Mouse (Mus musculus): Measurements from ENCODE around the gene Etnk1. TPM values are rescaled to one million over a fixed set of nuclear protein-coding genes. Genes with fewer than 3 reads are reported as not detected.

Etnk1 gene
- total and polyA plus RNA-seq, 3 experiments, result 27.1 to 33.4 (median 32.8) TPM

DNA sequence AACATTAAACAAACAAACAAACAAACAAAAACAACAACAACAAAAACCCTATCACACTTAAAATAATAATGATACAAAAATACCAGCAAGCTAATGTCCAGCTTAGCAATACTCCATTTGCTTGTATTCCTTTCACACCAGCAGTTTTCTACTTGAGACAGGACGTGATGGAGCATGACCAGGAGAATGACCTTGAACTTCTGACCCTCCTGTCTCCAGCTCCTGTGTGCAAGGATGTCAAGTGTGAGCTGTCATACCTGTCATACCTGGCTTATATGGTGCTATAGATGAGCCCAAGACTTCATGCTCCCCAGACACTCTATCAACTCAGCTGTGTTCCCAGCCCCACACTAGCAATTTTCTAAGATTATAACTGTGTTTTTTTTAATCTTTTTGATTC, 11.0 kb upstream of the Etnk1 start:
- in situ Hi-C loops (cut with MboI; ENCODE audit: low pct_ligation_motif_present, low pct_unique_long_range_greater_than_20kb, low sequenced_read_pairs) (no loop called here), dilution Hi-C loops (cut with MboI; ENCODE audit: extremely low pct_ligation_motif_present, extremely low pct_unique_long_range_greater_than_20kb, low sequenced_read_pairs) (no loop called here)
- Histone ChIP-seq H3K27ac (ENCODE audit: insufficient read depth, low read depth) (no peak overlapping the region), H3K9me3 (replicated peaks; ENCODE audit: low read length) (no peaks in the 10 kb centered on the region), H3K4me1 (ENCODE audit: control insufficient read depth in 1 of 2, insufficient read depth in 2 of 2) (peaks cover 0 to 15% of the 10 kb centered on the region in 2 experiments; a peak in 2 of 4 replicates), H3K4me2 (ENCODE audit: insufficient read depth, low read depth, poor library complexity, severe bottlenecking) (no peak overlapping the region), H3K4me3 (replicated peaks in 1 of 3; ENCODE audit: low read depth in 2 of 3, low read length in 2 of 3, poor library complexity in 1 of 3) (no peak overlapping the region), H3K79me2 (replicated peaks; ENCODE audit: control insufficient read depth, extremely low read depth, insufficient read depth, poor library complexity, severe bottlenecking) (no peaks in the 10 kb centered on the region), H3K27me3 (replicated peaks) (no peaks in the 10 kb centered on the region), H3K36me3 (replicated peaks in 1 of 2; ENCODE audit: control insufficient read depth in 1 of 2, insufficient read depth in 1 of 2, low read length in 1 of 2) (no peaks in the 10 kb centered on the region), H3K9ac (ENCODE audit: insufficient read depth, low read depth) (no peak overlapping the region)
- TF ChIP-seq JUN (IDR thresholded peaks at IDR 0.05; ENCODE audit: insufficient read depth, low read depth, low read length), result no peak
- TF ChIP-seq NELFE (IDR thresholded peaks at IDR 0.05; ENCODE audit: low read depth, low read length), result no peak
- TF ChIP-seq CHD2 (IDR thresholded peaks at IDR 0.05; ENCODE audit: low read length), result no peak
- no peak for TF ChIP-seq TCF12 (IDR thresholded peaks at IDR 0.05; ENCODE audit: low read depth, low read length)
- TF ChIP-seq MXI1 (IDR thresholded peaks at IDR 0.05; ENCODE audit: low read depth, low read length), result no peak
- TF ChIP-seq BHLHE40 (IDR thresholded peaks at IDR 0.05; ENCODE audit: low read depth, low read length), result no peak
- TF ChIP-seq ETS1 (conservative IDR thresholded peaks at IDR 0.05; ENCODE audit: low read depth, low read length), result no peak
- no peak for TF ChIP-seq JUND (conservative IDR thresholded peaks at IDR 0.05; ENCODE audit: low read depth, low read length)
- no peak for TF ChIP-seq MEF2A (IDR thresholded peaks at IDR 0.05; ENCODE audit: borderline replicate concordance, low read depth, low read length)
- no peak for TF ChIP-seq UBTF (IDR thresholded peaks at IDR 0.05; ENCODE audit: low read depth, low read length)
- TF ChIP-seq IRF4 (IDR thresholded peaks at IDR 0.05; ENCODE audit: low read depth, low read length), result no peak
- TF ChIP-seq CHD1 (IDR thresholded peaks at IDR 0.05; ENCODE audit: low read depth, low read length), result no peak
- no peak for TF ChIP-seq CTCF (conservative IDR thresholded peaks at IDR 0.05 in 1 of 2, IDR thresholded peaks at IDR 0.05 in 1 of 2; ENCODE audit: low read depth in 2 of 2, low read length in 2 of 2)
- TF ChIP-seq MAZ (IDR thresholded peaks at IDR 0.05; ENCODE audit: low read depth, low read length), result no peak
- TF ChIP-seq POLR2A (IDR thresholded peaks at IDR 0.05; ENCODE audit: low read depth, low read length), result no peak
- no peak for TF ChIP-seq ZKSCAN1 (IDR thresholded peaks at IDR 0.05; ENCODE audit: borderline replicate concordance, low read depth, low read length)
- no peak for TF ChIP-seq ELF1 (IDR thresholded peaks at IDR 0.05; ENCODE audit: low read depth, low read length)
- TF ChIP-seq TBP (conservative IDR thresholded peaks at IDR 0.05; ENCODE audit: low read depth, low read length), result no peak
- no peak for DNase-seq (ENCODE audit: extremely low read depth)

DNA sequence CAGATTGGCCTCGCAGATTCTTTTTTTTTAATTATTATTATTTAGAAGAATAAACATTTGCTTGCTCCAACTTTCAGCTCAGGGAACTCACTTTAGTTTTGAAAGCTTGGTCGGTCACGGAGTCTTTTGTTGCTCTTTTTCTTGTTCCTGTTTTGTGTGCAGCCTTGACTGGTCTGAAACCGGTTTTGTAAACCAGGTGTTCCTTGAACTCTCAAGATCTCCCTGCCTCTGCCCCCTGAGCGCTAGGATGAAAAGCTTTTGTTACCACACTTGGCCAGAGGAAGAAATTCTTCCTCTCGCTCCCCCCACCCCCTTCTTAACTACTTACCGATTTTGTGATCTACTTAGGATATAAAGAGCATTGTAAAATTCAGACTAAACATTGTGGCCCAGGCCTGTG, 10.3 kb upstream of the Etnk1 start:
- TF ChIP-seq GABPA (IDR thresholded peaks at IDR 0.05; ENCODE audit: insufficient replicate concordance, low read depth, low read length) (no peak), TCF12 (IDR thresholded peaks at IDR 0.05; ENCODE audit: low read depth, low read length) (no peak), ELF1 (IDR thresholded peaks at IDR 0.05; ENCODE audit: low read depth, low read length) (no peak), CHD2 (IDR thresholded peaks at IDR 0.05; ENCODE audit: low read length) (no peak), IRF4 (IDR thresholded peaks at IDR 0.05; ENCODE audit: low read depth, low read length) (no peak), POLR2A (IDR thresholded peaks at IDR 0.05; ENCODE audit: low read depth, low read length) (no peak), ZC3H11A (IDR thresholded peaks at IDR 0.05; ENCODE audit: low read depth, low read length) (no peak), USF2 (conservative IDR thresholded peaks at IDR 0.05; ENCODE audit: low read depth, low read length) (no peak)
- no peak overlapping the region for H3K27ac ChIP-seq (ENCODE audit: insufficient read depth, low read depth)
- dilution Hi-C loops (cut with MboI; ENCODE audit: extremely low pct_ligation_motif_present, extremely low pct_unique_long_range_greater_than_20kb, low sequenced_read_pairs), result no loop called here

More for the DNA sequence above, 10.3 kb upstream of the Etnk1 start:
- DNase-seq (ENCODE audit: extremely low read depth), result no peak
- no peak overlapping the region for H3K4me2 ChIP-seq (ENCODE audit: insufficient read depth, low read depth, poor library complexity, severe bottlenecking)
- in situ Hi-C loops (cut with MboI; ENCODE audit: low pct_ligation_motif_present, low pct_unique_long_range_greater_than_20kb, low sequenced_read_pairs), result no loop called here
- no peaks in the 10 kb centered on the region for H3K9me3 ChIP-seq (replicated peaks; ENCODE audit: low read length)
- H3K36me3 ChIP-seq (replicated peaks in 1 of 2; ENCODE audit: control insufficient read depth in 1 of 2, insufficient read depth in 1 of 2, low read length in 1 of 2), result no peaks in the 10 kb centered on the region
- no peaks in the 10 kb centered on the region for H3K79me2 ChIP-seq (replicated peaks; ENCODE audit: control insufficient read depth, extremely low read depth, insufficient read depth, poor library complexity, severe bottlenecking)
- peaks cover 0 to 11% of the 10 kb centered on the region in 2 experiments; a peak in 2 of 4 replicates for H3K4me1 ChIP-seq (ENCODE audit: control insufficient read depth in 1 of 2, insufficient read depth in 2 of 2)
- no peak overlapping the region for H3K9ac ChIP-seq (ENCODE audit: insufficient read depth, low read depth)
- H3K27me3 ChIP-seq (replicated peaks), result no peaks in the 10 kb centered on the region
- no peak overlapping the region for H3K4me3 ChIP-seq (replicated peaks in 1 of 3; ENCODE audit: low read depth in 2 of 3, low read length in 2 of 3, poor library complexity in 1 of 3)

Measured in CH12.LX (cell line).